Mouse (Mus musculus) forebrain, embryonic 16.5 days (tissue): Measurements from ENCODE around the gene Ephx3. TPM values are rescaled to one million over a fixed set of nuclear protein-coding genes. Genes with fewer than 3 reads are reported as not detected.

ENCODE experiments used
- ATAC-seq: fragments of 200-750 bp; cut with Nextera tagmentation; 2 replicates; pipeline ENCODE4 v1.8.0; 2017; ENCODE audit warnings: mild to moderate bottlenecking, moderate library complexity
- H3K27ac ChIP-seq: fragments of 300-500 bp; sonication (generic); 2 replicates; pipeline ENCODE4 v1.5.1; 2014; ENCODE audit warnings: low read length, control low read depth
- H3K27me3 ChIP-seq: fragments of 300-500 bp; sonication (generic); replicated peaks from 2 replicates; pipeline ENCODE4 v1.6.1; 2014; ENCODE audit warnings: low read length; ENCODE audit not compliant: control insufficient read depth, insufficient read depth
- H3K36me3 ChIP-seq: fragments of 300-500 bp; sonication (generic); 2 replicates; pipeline ENCODE4 v1.6.1; 2014; ENCODE audit not compliant: control insufficient read depth, insufficient read depth
- H3K4me1 ChIP-seq: fragments of 300-500 bp; sonication (generic); replicated peaks from 2 replicates; pipeline ENCODE4 v1.6.1; 2014; ENCODE audit warnings: low read length; ENCODE audit not compliant: control insufficient read depth, insufficient read depth
- H3K4me2 ChIP-seq: fragments of 300-500 bp; sonication (generic); 2 replicates; pipeline ENCODE4 v1.6.1; 2014; ENCODE audit warnings: mild to moderate bottlenecking, low read length, control low read depth
- H3K4me3 ChIP-seq: fragments of 300-500 bp; sonication (generic); replicated peaks from 2 replicates; pipeline ENCODE4 v1.5.1; 2014; ENCODE audit warnings: mild to moderate bottlenecking, low read length, control low read depth
- H3K9ac ChIP-seq: fragments of 300-500 bp; sonication (generic); replicated peaks from 2 replicates; pipeline ENCODE4 v1.6.1; 2014; ENCODE audit warnings: low read depth, low read length, control low read depth
- H3K9me3 ChIP-seq: fragments of 300-500 bp; sonication (generic); 2 replicates; pipeline ENCODE4 v1.6.1; 2016; ENCODE audit warnings: low read length; ENCODE audit not compliant: control insufficient read depth
- WGBS: fragments of 180-500 bp; shearing (Covaris S2); extraction: QIAGEN DNeasy Blood & Tissue Kit; methylation state at CpG from one replicate; pipeline ENCODE4 v1.1.7; 2014; 5-methylcytosine and 5-hydroxymethylcytosine counted together
- polyA plus RNA-seq: library from polyadenylated mRNA; unstranded; fragments of >200 nt; fragmentation: Nextera tagmentation; extraction: Ambion mirVana; gene quantifications from 2 replicates; pipeline ENCODE4 v1.2.1, GENCODE M21; 2015

Ephx3 gene
- polyA plus RNA-seq, 1 experiment from 2014 or later, result not detected

- Histone ChIP-seq H3K4me1 (no peaks in the 10 kb centered on the region), H3K4me2 (no peak overlapping the region), H3K27ac (no peak overlapping the region), H3K36me3 (peaks cover 36% of the 10 kb centered on the region), H3K9me3 (no peaks in the 10 kb centered on the region), H3K9ac (no peak overlapping the region), H3K4me3 (no peak overlapping the region), H3K27me3 (no peaks in the 10 kb centered on the region)
- no peak for ATAC-seq
- 66% methylated on average over 6 of the region's 6 CpGs for WGBS
Measured at GRCm38 (mm10) chr17:32209144-32209543, 19.8 kb upstream of the Ephx3 start.

- 76% methylated on average over 5 of the region's 5 CpGs for WGBS
- Histone ChIP-seq H3K9ac (no peak overlapping the region), H3K4me1 (no peaks in the 10 kb centered on the region), H3K4me2 (no peak overlapping the region), H3K9me3 (no peaks in the 10 kb centered on the region), H3K27ac (no peak overlapping the region), H3K4me3 (no peak overlapping the region), H3K27me3 (no peaks in the 10 kb centered on the region), H3K36me3 (peaks cover 29% of the 10 kb centered on the region)
- ATAC-seq, result no peak
Measured at GRCm38 (mm10) chr17:32207586-32208245, 18.4 kb upstream of the Ephx3 start.

GRCm38 (mm10) chr17:32205345-32205744 lies 16.0 kb upstream of the Ephx3 start:
- WGBS, result 87% methylated on average over 3 of the region's 3 CpGs
- Histone ChIP-seq H3K9me3 (no peaks in the 10 kb centered on the region), H3K4me2 (no peak overlapping the region), H3K9ac (no peak overlapping the region), H3K36me3 (peaks cover 38% of the 10 kb centered on the region), H3K27ac (no peak overlapping the region), H3K4me3 (no peak overlapping the region), H3K4me1 (no peaks in the 10 kb centered on the region), H3K27me3 (no peaks in the 10 kb centered on the region)
- ATAC-seq, result no peak

- Histone ChIP-seq H3K27ac (no peak overlapping the region), H3K4me2 (no peak overlapping the region), H3K4me1 (no peaks in the 10 kb centered on the region), H3K9me3 (no peaks in the 10 kb centered on the region), H3K9ac (no peak overlapping the region), H3K4me3 (no peak overlapping the region), H3K36me3 (peaks cover 44% of the 10 kb centered on the region), H3K27me3 (no peaks in the 10 kb centered on the region)
- WGBS, result 90% methylated on average over 3 of the region's 3 CpGs
- ATAC-seq, result no peak
Measured at GRCm38 (mm10) chr17:32202972-32203371, 13.6 kb upstream of the Ephx3 start.

- Histone ChIP-seq H3K27ac (no peak overlapping the region), H3K36me3 (peaks cover 50% of the 10 kb centered on the region), H3K9ac (no peak overlapping the region), H3K4me1 (no peaks in the 10 kb centered on the region), H3K4me3 (no peak overlapping the region), H3K4me2 (no peak overlapping the region), H3K9me3 (no peaks in the 10 kb centered on the region), H3K27me3 (no peaks in the 10 kb centered on the region)
- ATAC-seq, result no peak
- WGBS, result 89% methylated on average over 5 of the region's 5 CpGs
Measured at GRCm38 (mm10) chr17:32201086-32201485, 11.7 kb upstream of the Ephx3 start.

GRCm38 (mm10) chr17:32199796-32200195 lies 10.4 kb upstream of the Ephx3 start:
- ATAC-seq, result no peak
- H3K4me3 ChIP-seq, result no peak overlapping the region
- no peak overlapping the region for H3K4me2 ChIP-seq
- no peak overlapping the region for H3K27ac ChIP-seq
- H3K36me3 ChIP-seq, result peaks cover 50% of the 10 kb centered on the region
- no peaks in the 10 kb centered on the region for H3K9me3 ChIP-seq
- H3K9ac ChIP-seq, result no peak overlapping the region
- no peaks in the 10 kb centered on the region for H3K4me1 ChIP-seq
- H3K27me3 ChIP-seq, result no peaks in the 10 kb centered on the region
- 98% methylated on average over 2 of the region's 2 CpGs for WGBS

GRCm38 (mm10) chr17:32197156-32197555 lies 7.8 kb upstream of the Ephx3 start:
- H3K27ac ChIP-seq, result no peak overlapping the region
- 78% methylated on average over 14 of the region's 14 CpGs for WGBS
- no peak overlapping the region for H3K9ac ChIP-seq
- peaks cover 42% of the 10 kb centered on the region for H3K36me3 ChIP-seq
- H3K9me3 ChIP-seq, result no peaks in the 10 kb centered on the region
- ATAC-seq, result no peak
- no peaks in the 10 kb centered on the region for H3K4me1 ChIP-seq
- H3K27me3 ChIP-seq, result no peaks in the 10 kb centered on the region
- H3K4me3 ChIP-seq, result no peak overlapping the region
- H3K4me2 ChIP-seq, result no peak overlapping the region

- no peak for ATAC-seq
- peaks cover 31% of the 10 kb centered on the region for H3K36me3 ChIP-seq
- WGBS, result 92% methylated on average over 5 of the region's 5 CpGs
Measured at GRCm38 (mm10) chr17:32195725-32196124, 6.4 kb upstream of the Ephx3 start.

GRCm38 (mm10) chr17:32193010-32193409 lies 3.7 kb upstream of the Ephx3 start:
- no peaks in the 10 kb centered on the region for H3K9me3 ChIP-seq
- ATAC-seq, result no peak
- no peak overlapping the region for H3K9ac ChIP-seq
- peaks cover 7% of the 10 kb centered on the region; the same call in 1 of the 2 replicates for H3K27me3 ChIP-seq
- WGBS, result 84% methylated on average over 5 of the region's 5 CpGs
- H3K36me3 ChIP-seq, result peaks cover 11% of the 10 kb centered on the region
- H3K27ac ChIP-seq, result no peak overlapping the region
- no peak overlapping the region for H3K4me2 ChIP-seq
- H3K4me1 ChIP-seq, result peaks cover 10% of the 10 kb centered on the region
- no peak overlapping the region for H3K4me3 ChIP-seq

More at GRCm38 (mm10) chr17:32195725-32196124, 6.4 kb upstream of the Ephx3 start:
- Histone ChIP-seq H3K27ac (no peak overlapping the region), H3K9me3 (no peaks in the 10 kb centered on the region), H3K4me3 (no peak overlapping the region), H3K4me1 (no peaks in the 10 kb centered on the region), H3K4me2 (no peak overlapping the region), H3K27me3 (no peaks in the 10 kb centered on the region), H3K9ac (no peak overlapping the region)

GRCm38 (mm10) chr17:32189850-32190249 lies 501 bp upstream of the Ephx3 start:
- ATAC-seq, result no peak
- peaks cover 7% of the 10 kb centered on the region; the same call in 1 of the 2 replicates for H3K27me3 ChIP-seq
- WGBS, result 17% methylated on average over 5 of the region's 5 CpGs
- H3K9ac ChIP-seq, result no peak overlapping the region
- H3K36me3 ChIP-seq, result no peaks in the 10 kb centered on the region
- no peak overlapping the region for H3K27ac ChIP-seq
- H3K4me1 ChIP-seq, result peaks cover 10% of the 10 kb centered on the region
- H3K4me3 ChIP-seq, result no peak overlapping the region
- H3K4me2 ChIP-seq, result peak overlapping the region; percentile 80; the same call in 1 of the 2 replicates
- no peaks in the 10 kb centered on the region for H3K9me3 ChIP-seq
